Comparison of ENCODE assay signal across 28 mouse cellular contexts in genomic region chr19:10080384-10080783, GRCm38 (mm10). TPM values are rescaled to one million over a fixed set of nuclear protein-coding genes. Genes with fewer than 3 reads are reported as not detected.
A peak's percentile ranks its signal among the peaks of the same experiment; 100 is the strongest.
DNase-seq lines count a peak whose midpoint lies in the region; ATAC-seq and TF ChIP-seq lines count a peak whose summit lies in the region.
"Had no signal": no experiment of that assay in that cellular context is flagged by ENCODE, and none has a peak within 500 bp of the region (broad histone marks: within the 10 kb centered on the region; RNA-seq: fewer than 3 reads in every experiment).

No protein-coding gene starts in this region.

- TF ChIP-seq CTCF in small intestine, adult 2 months (IDR thresholded peaks at IDR 0.05; ENCODE audit: extremely low read depth, insufficient read length, insufficient replicate concordance, low read depth, low read length) = no peak
- TF ChIP-seq CTCF in hindbrain, postnatal 0 days (IDR thresholded peaks at IDR 0.05; ENCODE audit: low read depth) = no peak

- ATAC-seq in intestine, embryonic 15.5 days = 0 out of 2 replicates have a peak, but pooled peaks have one; percentile 10
- ATAC-seq in intestine, embryonic 16.5 days = no peak
- no peak for ATAC-seq in hindbrain, postnatal 0 days
- ATAC-seq: CD4-positive, CD25-positive, alpha-beta regulatory T cell, adult 4 months; forebrain, embryonic 15.5 days; hindbrain, embryonic 16.5 days; inflammation-experienced regulatory T-cells, adult 6 months had no signal

- H3K9me3 ChIP-seq in intestine, embryonic 15.5 days = no peaks in the 10 kb centered on the region
- 0 out of 2 replicates have a peak, but pooled peaks cover 1% of the 10 kb centered on the region for H3K9me3 ChIP-seq in intestine, embryonic 16.5 days (ENCODE audit: control insufficient read depth, low read length)
- H3K9me3 ChIP-seq in hindbrain, postnatal 0 days (ENCODE audit: low read length) = no peaks in the 10 kb centered on the region
- H3K9me3 ChIP-seq: embryonic facial prominence, embryonic 13.5 days; forebrain, embryonic 12.5 days; forebrain, embryonic 15.5 days; heart, embryonic 12.5 days; heart, embryonic 15.5 days; hindbrain, embryonic 13.5 days had no signal

- no peak overlapping the region for H3K9ac ChIP-seq in intestine, embryonic 15.5 days
- H3K9ac ChIP-seq in intestine, embryonic 16.5 days (ENCODE audit: low read depth, low read length) = no peak overlapping the region
- no peak overlapping the region for H3K9ac ChIP-seq in hindbrain, postnatal 0 days (replicated peaks; ENCODE audit: low read length)
- H3K9ac ChIP-seq: embryonic facial prominence, embryonic 13.5 days; forebrain, embryonic 12.5 days; forebrain, embryonic 15.5 days; heart, embryonic 12.5 days; heart, embryonic 15.5 days; hindbrain, embryonic 13.5 days had no signal

- H3K4me2 ChIP-seq in intestine, embryonic 15.5 days (replicated peaks) = no peak overlapping the region
- H3K4me2 ChIP-seq in intestine, embryonic 16.5 days (ENCODE audit: low read depth, low read length) = no peak overlapping the region
- no peak overlapping the region for H3K4me2 ChIP-seq in hindbrain, postnatal 0 days (ENCODE audit: low read depth, low read length)
- H3K4me2 ChIP-seq: embryonic facial prominence, embryonic 13.5 days; forebrain, embryonic 12.5 days; forebrain, embryonic 15.5 days; heart, embryonic 12.5 days; heart, embryonic 15.5 days; hindbrain, embryonic 13.5 days had no signal

- TF ChIP-seq POLR2A in small intestine, adult 2 months (IDR thresholded peaks at IDR 0.05; ENCODE audit: low read depth, low read length) = no peak

- no peak overlapping the region for H3K27ac ChIP-seq in intestine, embryonic 15.5 days
- H3K27ac ChIP-seq in intestine, embryonic 16.5 days (ENCODE audit: low read length) = no peak overlapping the region
- peak overlapping the region; percentile 53 for H3K27ac ChIP-seq in small intestine, adult 2 months (ENCODE audit: insufficient read depth, low read depth, low read length)
- no peak overlapping the region for H3K27ac ChIP-seq in hindbrain, postnatal 0 days
- H3K27ac ChIP-seq: embryonic facial prominence, embryonic 10.5 days; embryonic facial prominence, embryonic 13.5 days; forebrain, embryonic 12.5 days; forebrain, embryonic 15.5 days; heart, embryonic 15.5 days; hindbrain, embryonic 10.5 days; hindbrain, embryonic 13.5 days had no signal

- peaks cover 57% of the 10 kb centered on the region for H3K36me3 ChIP-seq in intestine, embryonic 15.5 days
- H3K36me3 ChIP-seq in intestine, embryonic 16.5 days (ENCODE audit: control insufficient read depth, insufficient read depth, low read length) = peaks cover 58% of the 10 kb centered on the region
- peaks cover 35% of the 10 kb centered on the region for H3K36me3 ChIP-seq in small intestine, adult 2 months (ENCODE audit: control insufficient read depth, insufficient read depth, low read length)
- H3K36me3 ChIP-seq in hindbrain, postnatal 0 days (ENCODE audit: insufficient read depth, low read length) = peaks cover 77% of the 10 kb centered on the region

- no peaks in the 10 kb centered on the region for H3K4me1 ChIP-seq in intestine, embryonic 15.5 days (replicated peaks)
- H3K4me1 ChIP-seq in intestine, embryonic 16.5 days (ENCODE audit: control insufficient read depth, insufficient read depth, low read length) = no peaks in the 10 kb centered on the region
- peaks cover 11% of the 10 kb centered on the region for H3K4me1 ChIP-seq in small intestine, adult 2 months (ENCODE audit: control insufficient read depth, insufficient read depth, insufficient read length, low read length)
- no peaks in the 10 kb centered on the region for H3K4me1 ChIP-seq in hindbrain, postnatal 0 days (ENCODE audit: insufficient read depth, low read length)
- H3K4me1 ChIP-seq: embryonic facial prominence, embryonic 10.5 days; embryonic facial prominence, embryonic 13.5 days; forebrain, embryonic 12.5 days; forebrain, embryonic 15.5 days; heart, embryonic 15.5 days; hindbrain, embryonic 10.5 days; hindbrain, embryonic 13.5 days had no signal

- DNase-seq in ovary, adult 18-20 months (ENCODE audit: low spot score) = peak; percentile 62
- no peak for DNase-seq in ovary, postnatal 10 days (ENCODE audit: low spot score)
- DNase-seq in adrenal gland, postnatal 25 days = peak; percentile 40
- no peak for DNase-seq in hindbrain, postnatal 0 days (ENCODE audit: low spot score)
- DNase-seq in cerebellum, adult 18-20 months = no peak
- DNase-seq: cerebellum, adult 2 months; cerebellum, postnatal 10 days; cerebellum, postnatal 36 days; embryo, embryonic 11 days; gastrocnemius, postnatal 25 days; heart, adult 18-20 months; heart, postnatal 10 days; heart, postnatal 36 days had no signal

- 89% methylated on average over 7 of the region's 7 CpGs for WGBS in intestine, embryonic 15.5 days
- 88% methylated on average over 7 of the region's 7 CpGs for WGBS in intestine, embryonic 16.5 days
- 37% methylated on average over 7 of the region's 7 CpGs for WGBS in small intestine, adult 2 months
- WGBS in hindbrain, postnatal 0 days = 95% methylated on average over 7 of the region's 7 CpGs

- H3K27me3 ChIP-seq in intestine, embryonic 15.5 days (replicated peaks) = no peaks in the 10 kb centered on the region
- H3K27me3 ChIP-seq in intestine, embryonic 16.5 days (replicated peaks; ENCODE audit: control insufficient read depth, insufficient read depth, low read length) = no peaks in the 10 kb centered on the region
- no peaks in the 10 kb centered on the region for H3K27me3 ChIP-seq in small intestine, adult 2 months (ENCODE audit: control insufficient read depth, insufficient read depth, low read length)
- no peaks in the 10 kb centered on the region for H3K27me3 ChIP-seq in hindbrain, postnatal 0 days (ENCODE audit: insufficient read depth, low read length)
- H3K27me3 ChIP-seq: embryonic facial prominence, embryonic 13.5 days; forebrain, embryonic 12.5 days; forebrain, embryonic 15.5 days; heart, embryonic 12.5 days; heart, embryonic 15.5 days; hindbrain, embryonic 13.5 days had no signal

- H3K4me3 ChIP-seq in intestine, embryonic 15.5 days (replicated peaks) = no peak overlapping the region
- H3K4me3 ChIP-seq in intestine, embryonic 16.5 days (ENCODE audit: low read length) = no peak overlapping the region
- H3K4me3 ChIP-seq in small intestine, adult 2 months (ENCODE audit: low read depth, low read length) = no peak overlapping the region
- H3K4me3 ChIP-seq in hindbrain, postnatal 0 days (ENCODE audit: low read length) = no peak overlapping the region
- H3K4me3 ChIP-seq: embryonic facial prominence, embryonic 10.5 days; embryonic facial prominence, embryonic 13.5 days; erythroblast, embryonic 14.5 days; forebrain, embryonic 12.5 days; forebrain, embryonic 15.5 days; heart, embryonic 12.5 days; heart, embryonic 15.5 days; hindbrain, embryonic 10.5 days; hindbrain, embryonic 13.5 days had no signal

RNA-seq across cellular contexts. Expression of gene Fads2, which starts 21.2 kb away (rescaled TPM):
- polyA plus RNA-seq in intestine, embryonic 15.5 days (2015; fragmentation: Nextera tagmentation; extraction: Ambion mirVana) = 194 and 205 TPM in 2 replicates
- 206 and 216 TPM in 2 replicates for polyA plus RNA-seq in intestine, embryonic 16.5 days (2015; fragmentation: Nextera tagmentation; extraction: Ambion mirVana)
- 1,800 and 1,888 TPM in 2 replicates for total RNA-seq in adrenal gland, postnatal 25 days (2021)
- polyA plus RNA-seq in small intestine, adult 2 months (2012; rRNA removed) = 29.6 and 44.9 TPM in 2 replicates
- 318 and 330 TPM in 2 replicates for total RNA-seq in hindbrain, postnatal 0 days (2014; rRNA removed)
- 260 and 272 TPM in 2 replicates for polyA plus RNA-seq in hindbrain, postnatal 0 days (2015; fragmentation: Nextera tagmentation; extraction: Ambion mirVana)

RNA-seq across cellular contexts. Expression of gene Fads3, which starts 39.0 kb away (rescaled TPM):
- 15.1 and 16.3 TPM in 2 replicates for polyA plus RNA-seq in intestine, embryonic 15.5 days (2015; fragmentation: Nextera tagmentation; extraction: Ambion mirVana)
- polyA plus RNA-seq in intestine, embryonic 16.5 days (2015; fragmentation: Nextera tagmentation; extraction: Ambion mirVana) = 12.4 and 13.0 TPM in 2 replicates
- 9.5 and 15.1 TPM in 2 replicates for total RNA-seq in adrenal gland, postnatal 25 days (2021)
- polyA plus RNA-seq in small intestine, adult 2 months (2012; rRNA removed) = 7.6 and 18.9 TPM in 2 replicates
- 52.5 and 59.0 TPM in 2 replicates for total RNA-seq in hindbrain, postnatal 0 days (2014; rRNA removed)
- 35.1 and 37.4 TPM in 2 replicates for polyA plus RNA-seq in hindbrain, postnatal 0 days (2015; fragmentation: Nextera tagmentation; extraction: Ambion mirVana)
- polyA plus RNA-seq: CD4-positive, CD25-positive, alpha-beta regulatory T cell, adult 4 months; inflammation-experienced regulatory T-cells, adult 6 months had no signal

Comparison
In these comparisons a context has a peak if more than half of its experiments do, and no peak if none do; other contexts are left out.
1. DNase-seq: peak in ovary, adult 18-20 months (single experiment) and adrenal gland, postnatal 25 days (single experiment); none in ovary, postnatal 10 days (single experiment), hindbrain, postnatal 0 days (single experiment) and cerebellum, adult 18-20 months (0 of 2).